20 mouse cellular contexts compared by ENCODE assay signal in genomic region chr4:99983652-99984368, GRCm38 (mm10). TPM values are rescaled to one million over a fixed set of nuclear protein-coding genes. Genes with fewer than 3 reads are reported as not detected.
DNase-seq lines count a peak whose midpoint lies in the region; ATAC-seq lines count a peak whose summit lies in the region.
"Had no signal": no experiment of that assay in that cellular context is flagged by ENCODE, and none has a peak within 500 bp of the region (broad histone marks: within the 10 kb centered on the region; RNA-seq: fewer than 3 reads in every experiment).

No protein-coding gene starts in this region.

- H3K4me2 ChIP-seq in forebrain, embryonic 16.5 days (ENCODE audit: low read length), result no peak overlapping the region
- H3K4me2 ChIP-seq in forebrain, embryonic 13.5 days, result no peak overlapping the region
- no peak overlapping the region for H3K4me2 ChIP-seq in midbrain, embryonic 11.5 days
- no peak overlapping the region for H3K4me2 ChIP-seq in midbrain, embryonic 13.5 days (replicated peaks)
- H3K4me2 ChIP-seq: embryonic facial prominence, embryonic 15.5 days; liver, embryonic 12.5 days; lung, embryonic 14.5 days; neural tube, embryonic 12.5 days had no signal

- peak; percentile 23; the same call in 1 of the 2 replicates for ATAC-seq in forebrain, embryonic 16.5 days
- ATAC-seq in forebrain, embryonic 13.5 days, result no peak
- 0 out of 2 replicates have a peak, but pooled peaks have one; percentile 35 for ATAC-seq in midbrain, embryonic 11.5 days (ENCODE audit: low FRiP score)
- ATAC-seq in midbrain, embryonic 13.5 days, result no peak
- ATAC-seq in megakaryocyte, adult 5-6 weeks (ENCODE audit: poor library complexity, severe bottlenecking), result no peak
- ATAC-seq: liver, embryonic 12.5 days; Patski had no signal

- H3K36me3 ChIP-seq in forebrain, embryonic 16.5 days (ENCODE audit: control insufficient read depth, insufficient read depth), result no peaks in the 10 kb centered on the region
- no peaks in the 10 kb centered on the region for H3K36me3 ChIP-seq in forebrain, embryonic 13.5 days (ENCODE audit: poor library complexity, severe bottlenecking)
- H3K36me3 ChIP-seq in midbrain, embryonic 11.5 days (ENCODE audit: control insufficient read depth, insufficient read depth, low read length), result no peaks in the 10 kb centered on the region
- no peaks in the 10 kb centered on the region for H3K36me3 ChIP-seq in midbrain, embryonic 13.5 days
- peaks cover 2% of the 10 kb centered on the region for H3K36me3 ChIP-seq in limb, embryonic 10.5 days
- H3K36me3 ChIP-seq: neural tube, embryonic 12.5 days had no signal

- DNase-seq in midbrain, embryonic 11.5 days (ENCODE audit: low spot score, missing footprints), result peak; percentile 82
- DNase-seq in limb, embryonic 10.5 days (ENCODE audit: low spot score), result no peak
- DNase-seq in adrenal gland, postnatal 4 days (ENCODE audit: low spot score in 2 of 2), result no peak
- DNase-seq: adrenal gland, postnatal 36 days; cerebellum, postnatal 25 days; heart, adult 18-20 months; kidney, adult 11 months; lung, embryonic 14.5 days; lung, postnatal 4 days; right cerebral cortex, postnatal 25 days; thymus, postnatal 36 days had no signal

- no peaks in the 10 kb centered on the region for H3K4me1 ChIP-seq in forebrain, embryonic 16.5 days (replicated peaks; ENCODE audit: control insufficient read depth, insufficient read depth, low read length)
- 0 out of 2 replicates have a peak, but pooled peaks cover 4% of the 10 kb centered on the region for H3K4me1 ChIP-seq in forebrain, embryonic 13.5 days
- 0 out of 2 replicates have a peak, but pooled peaks cover 2% of the 10 kb centered on the region for H3K4me1 ChIP-seq in midbrain, embryonic 11.5 days (ENCODE audit: control insufficient read depth, insufficient read depth, low read length)
- peaks cover 6% of the 10 kb centered on the region for H3K4me1 ChIP-seq in midbrain, embryonic 13.5 days (replicated peaks)
- H3K4me1 ChIP-seq in limb, embryonic 10.5 days, result peaks cover 9% of the 10 kb centered on the region
- H3K4me1 ChIP-seq: embryonic facial prominence, embryonic 15.5 days; liver, embryonic 12.5 days; neural tube, embryonic 12.5 days had no signal

- no peak overlapping the region for H3K9ac ChIP-seq in forebrain, embryonic 16.5 days (replicated peaks; ENCODE audit: low read depth, low read length)
- no peak overlapping the region for H3K9ac ChIP-seq in forebrain, embryonic 13.5 days
- no peak overlapping the region for H3K9ac ChIP-seq in midbrain, embryonic 11.5 days (ENCODE audit: low read length)
- no peak overlapping the region for H3K9ac ChIP-seq in midbrain, embryonic 13.5 days (replicated peaks)
- H3K9ac ChIP-seq: embryonic facial prominence, embryonic 15.5 days; liver, embryonic 12.5 days; lung, embryonic 14.5 days; neural tube, embryonic 12.5 days had no signal

- H3K9me3 ChIP-seq in forebrain, embryonic 16.5 days (ENCODE audit: control insufficient read depth, low read length), result no peaks in the 10 kb centered on the region
- H3K9me3 ChIP-seq in forebrain, embryonic 13.5 days (replicated peaks), result no peaks in the 10 kb centered on the region
- H3K9me3 ChIP-seq in midbrain, embryonic 11.5 days (ENCODE audit: control insufficient read depth, low read length), result no peaks in the 10 kb centered on the region
- no peaks in the 10 kb centered on the region for H3K9me3 ChIP-seq in midbrain, embryonic 13.5 days
- H3K9me3 ChIP-seq in limb, embryonic 10.5 days (replicated peaks), result no peaks in the 10 kb centered on the region
- H3K9me3 ChIP-seq: embryonic facial prominence, embryonic 15.5 days; liver, embryonic 12.5 days; neural tube, embryonic 12.5 days had no signal

- H3K27ac ChIP-seq in forebrain, embryonic 16.5 days (ENCODE audit: low read length), result no peak overlapping the region
- H3K27ac ChIP-seq in forebrain, embryonic 13.5 days, result no peak overlapping the region
- H3K27ac ChIP-seq in midbrain, embryonic 11.5 days (ENCODE audit: low read depth, low read length), result no peak overlapping the region
- no peak overlapping the region for H3K27ac ChIP-seq in midbrain, embryonic 13.5 days
- H3K27ac ChIP-seq in limb, embryonic 10.5 days, result peak overlapping the region; percentile 14; the same call in 1 of the 2 replicates
- H3K27ac ChIP-seq: embryonic facial prominence, embryonic 15.5 days; kidney, postnatal 0 days; liver, embryonic 12.5 days; neural tube, embryonic 12.5 days had no signal

- 86% methylated on average over 13 of the region's 13 CpGs for WGBS in forebrain, embryonic 16.5 days
- 86% methylated on average over 13 of the region's 13 CpGs for WGBS in forebrain, embryonic 13.5 days
- WGBS in midbrain, embryonic 11.5 days, result 72% methylated on average over 13 of the region's 13 CpGs
- WGBS in midbrain, embryonic 13.5 days, result 71% methylated on average over 13 of the region's 13 CpGs
- 54% methylated on average over 13 of the region's 13 CpGs for WGBS in limb, embryonic 10.5 days

- H3K27me3 ChIP-seq in forebrain, embryonic 16.5 days (replicated peaks; ENCODE audit: control insufficient read depth, insufficient read depth, low read length), result no peaks in the 10 kb centered on the region
- no peaks in the 10 kb centered on the region for H3K27me3 ChIP-seq in forebrain, embryonic 13.5 days
- no peaks in the 10 kb centered on the region for H3K27me3 ChIP-seq in midbrain, embryonic 11.5 days (ENCODE audit: control insufficient read depth, insufficient read depth, low read length)
- H3K27me3 ChIP-seq in midbrain, embryonic 13.5 days, result no peaks in the 10 kb centered on the region
- no peaks in the 10 kb centered on the region for H3K27me3 ChIP-seq in limb, embryonic 10.5 days (ENCODE audit: low read depth, poor library complexity, severe bottlenecking)
- H3K27me3 ChIP-seq: embryonic facial prominence, embryonic 15.5 days; liver, embryonic 12.5 days; neural tube, embryonic 12.5 days; Patski had no signal

- H3K4me3 ChIP-seq in forebrain, embryonic 16.5 days (replicated peaks; ENCODE audit: low read length), result no peak overlapping the region
- no peak overlapping the region for H3K4me3 ChIP-seq in forebrain, embryonic 13.5 days
- no peak overlapping the region for H3K4me3 ChIP-seq in midbrain, embryonic 11.5 days (ENCODE audit: low read depth, low read length)
- no peak overlapping the region for H3K4me3 ChIP-seq in midbrain, embryonic 13.5 days (replicated peaks)
- no peak overlapping the region for H3K4me3 ChIP-seq in limb, embryonic 10.5 days
- H3K4me3 ChIP-seq: embryonic facial prominence, embryonic 15.5 days; liver, embryonic 12.5 days; neural tube, embryonic 12.5 days had no signal

RNA-seq across cellular contexts. Expression of gene Itgb3bp, which starts 54.2 kb away (rescaled TPM):
- 17.6 and 18.9 TPM in 2 replicates for polyA plus RNA-seq in forebrain, embryonic 16.5 days (2015; fragmentation: Nextera tagmentation; extraction: Ambion mirVana)
- polyA plus RNA-seq in forebrain, embryonic 13.5 days (2015; fragmentation: Nextera tagmentation; extraction: Ambion mirVana), result 35.4 and 44.1 TPM in 2 replicates
- polyA plus RNA-seq in midbrain, embryonic 11.5 days (2014; fragmentation: Nextera tagmentation; extraction: Ambion mirVana), result 66.5 and 69.2 TPM in 2 replicates
- 25.1 and 26.8 TPM in 2 replicates for polyA plus RNA-seq in midbrain, embryonic 13.5 days (2015; fragmentation: Nextera tagmentation; extraction: Ambion mirVana)
- polyA plus RNA-seq in limb, embryonic 10.5 days (2016; fragmentation: Nextera tagmentation; extraction: Ambion mirVana), result 50.0 and 52.6 TPM in 2 replicates
- 10 to 100 TPM; 11.1 to 11.6 TPM for total RNA-seq in adrenal gland, postnatal 4 days (2021)
- total RNA-seq in megakaryocyte, adult 5-6 weeks (2015), result 11.8 and 12.0 TPM in 2 replicates
- total RNA-seq in megakaryocyte, adult 5-6 weeks (2017), result 6.7 and 7.7 TPM in 2 replicates

RNA-seq across cellular contexts. Expression of gene Pgm1, which starts 54.6 kb away (rescaled TPM):
- polyA plus RNA-seq in forebrain, embryonic 16.5 days (2015; fragmentation: Nextera tagmentation; extraction: Ambion mirVana), result 43.7 and 46.0 TPM in 2 replicates
- polyA plus RNA-seq in forebrain, embryonic 13.5 days (2015; fragmentation: Nextera tagmentation; extraction: Ambion mirVana), result 30.8 and 32.1 TPM in 2 replicates
- polyA plus RNA-seq in midbrain, embryonic 11.5 days (2014; fragmentation: Nextera tagmentation; extraction: Ambion mirVana), result 46.6 and 46.7 TPM in 2 replicates
- 43.2 and 46.8 TPM in 2 replicates for polyA plus RNA-seq in midbrain, embryonic 13.5 days (2015; fragmentation: Nextera tagmentation; extraction: Ambion mirVana)
- polyA plus RNA-seq in limb, embryonic 10.5 days (2016; fragmentation: Nextera tagmentation; extraction: Ambion mirVana), result 54.9 and 62.4 TPM in 2 replicates
- 10 to 100 TPM; 86.5 to 99.5 TPM for total RNA-seq in adrenal gland, postnatal 4 days (2021)
- 7.4 and 7.6 TPM in 2 replicates for total RNA-seq in megakaryocyte, adult 5-6 weeks (2015)
- total RNA-seq in megakaryocyte, adult 5-6 weeks (2017), result 11.6 and 12.8 TPM in 2 replicates

Comparison
In these comparisons a context has a peak if more than half of its experiments do, and no peak if none do; other contexts are left out.
1. ATAC-seq: peak in forebrain, embryonic 16.5 days (single experiment) and midbrain, embryonic 11.5 days (single experiment); none in forebrain, embryonic 13.5 days (single experiment), midbrain, embryonic 13.5 days (single experiment) and megakaryocyte, adult 5-6 weeks (single experiment).